Mouse (Mus musculus): Measurements from ENCODE around the gene Mast3.

DNA sequence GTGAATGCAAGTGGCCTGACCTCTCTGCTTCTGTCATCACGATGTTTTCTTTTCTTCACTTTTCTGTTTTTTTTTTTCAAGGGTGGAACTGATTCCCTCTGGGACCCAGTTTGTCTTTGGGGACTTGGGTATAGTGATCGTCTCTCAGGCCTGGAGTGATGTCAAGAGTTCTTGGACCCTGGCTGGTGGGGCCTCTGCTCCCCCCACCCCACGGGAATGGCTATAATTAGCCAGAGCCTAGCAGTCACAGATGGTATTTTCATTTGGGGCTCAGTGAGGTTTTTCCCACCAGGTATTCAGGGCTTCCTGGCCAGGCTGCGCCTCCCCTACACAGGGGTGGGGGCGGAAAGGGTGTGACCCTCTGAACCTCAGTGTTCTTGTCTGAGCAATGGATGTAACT is 63.2 kb downstream of the Mast3 start:
- no peak for TF ChIP-seq POLR2A (IDR thresholded peaks at IDR 0.05; ENCODE audit: low read depth, low read length)
- TF ChIP-seq CTCF (IDR thresholded peaks at IDR 0.05; ENCODE audit: extremely low read depth, insufficient read length, insufficient replicate concordance, low read depth, low read length) = no peak

Data from small intestine, adult 2 months (tissue).